8 mouse cellular contexts compared by ENCODE assay signal in genomic region chr4:106678442-106679118, GRCm38 (mm10). TPM values are rescaled to one million over a fixed set of nuclear protein-coding genes. Genes with fewer than 3 reads are reported as not detected.
A peak's percentile ranks its signal among the peaks of the same experiment; 100 is the strongest.
DNase-seq lines count a peak whose midpoint lies in the region; ATAC-seq lines count a peak whose summit lies in the region.

Ttc4 (minus strand) TSS chr4:106678944.

- peak; percentile 90 for DNase-seq in adipocyte (ENCODE audit: low spot score)
- DNase-seq in embryo, embryonic 10 days (ENCODE audit: low spot score) = peak; percentile 95
- DNase-seq in gastrocnemius, postnatal 10 days = peak; percentile 94
- DNase-seq in induced T-regulatory cell, adult 2 months (ENCODE audit: low read depth) = peak; percentile 97
- DNase-seq in left cerebral cortex, adult 9 months (ENCODE audit: low spot score in 2 of 2) = peak; percentile 47 to 85
- DNase-seq in right cerebral cortex, postnatal 14 days = peak; percentile 91
- DNase-seq in urinary bladder, postnatal 36 days (ENCODE audit: low spot score in 2 of 2) = peak; percentile 77 to 90

- ATAC-seq in megakaryocyte progenitor cell, adult 5-6 weeks (replicated peaks; ENCODE audit: poor library complexity) = peak; percentile 100

RNA-seq across cellular contexts. Expression of gene Ttc4, which starts in this region (rescaled TPM):
- total RNA-seq in gastrocnemius, postnatal 10 days (2021) = 10 to 100 TPM; 22.1 to 26.7 TPM
- 32.2 and 42.5 TPM in 2 replicates for total RNA-seq in megakaryocyte progenitor cell, adult 5-6 weeks (2015)
- 24.9 and 28.2 TPM in 2 replicates for total RNA-seq in megakaryocyte progenitor cell, adult 5-6 weeks (2017)

Comparison
In these comparisons a context has a peak if more than half of its experiments do, and no peak if none do; other contexts are left out.
1. Peak in every context shown above with its lines: DNase-seq and ATAC-seq.